Mouse (Mus musculus) liver, embryonic 12.5 days (tissue): ENCODE measurements around the gene Ncbp1. TPM values are rescaled to one million over a fixed set of nuclear protein-coding genes. Genes with fewer than 3 reads are reported as not detected.
A peak's percentile ranks its signal among the peaks of the same experiment; 100 is the strongest.

Experiments used
- ATAC-seq: fragments of 200-750 bp; cut with Nextera tagmentation; 2 replicates; pipeline ENCODE4 v1.8.0; 2017; ENCODE audit warnings: moderate number of reproducible peaks, mild to moderate bottlenecking, moderate library complexity
- H3K27ac ChIP-seq: fragments of 300-500 bp; sonication (generic); 2 replicates; pipeline ENCODE4 v1.5.1; 2016; ENCODE audit warnings: mild to moderate bottlenecking
- H3K27me3 ChIP-seq: fragments of 300-500 bp; sonication (generic); replicated peaks from 2 replicates; pipeline ENCODE4 v1.6.1; 2016; ENCODE audit warnings: mild to moderate bottlenecking, moderate library complexity
- H3K36me3 ChIP-seq: fragments of 300-500 bp; sonication (generic); 2 replicates; pipeline ENCODE4 v1.6.1; 2016; ENCODE audit warnings: mild to moderate bottlenecking, moderate library complexity
- H3K4me1 ChIP-seq: fragments of 300-500 bp; sonication (generic); 2 replicates; pipeline ENCODE4 v1.6.1; 2016
- H3K4me2 ChIP-seq: fragments of 300-500 bp; sonication (generic); 2 replicates; pipeline ENCODE4 v1.6.1; 2016; ENCODE audit warnings: mild to moderate bottlenecking, moderate library complexity
- H3K4me3 ChIP-seq: fragments of 300-500 bp; sonication (generic); 2 replicates; pipeline ENCODE4 v1.5.1; 2016; ENCODE audit warnings: mild to moderate bottlenecking, moderate library complexity
- H3K9ac ChIP-seq: fragments of 300-500 bp; sonication (generic); 2 replicates; pipeline ENCODE4 v1.6.1; 2016; ENCODE audit warnings: mild to moderate bottlenecking, moderate library complexity
- H3K9me3 ChIP-seq: fragments of 300-500 bp; sonication (generic); replicated peaks from 2 replicates; pipeline ENCODE4 v1.6.1; 2016; ENCODE audit warnings: mild to moderate bottlenecking, moderate library complexity
- WGBS: fragments of 180-500 bp; shearing (Covaris S2); methylation state at CpG from one replicate; pipeline ENCODE4 v1.1.7; 2016; ENCODE audit not compliant: insufficient replicate concordance; 5-methylcytosine and 5-hydroxymethylcytosine counted together
- polyA plus RNA-seq: library from polyadenylated mRNA; unstranded; fragments of >200 nt; fragmentation: Nextera tagmentation; extraction: Ambion mirVana; gene quantifications from 2 replicates; pipeline ENCODE4 v1.2.1, GENCODE M21; 2016

Ncbp1 gene
- polyA plus RNA-seq, 1 experiment from 2014 or later: 68.0 TPM

- Histone ChIP-seq H3K36me3 (peaks cover 27% of the 10 kb centered on the region), H3K9me3 (no peaks in the 10 kb centered on the region), H3K4me2 (peak overlapping the region; percentile 79), H3K4me1 (peaks cover 32% of the 10 kb centered on the region), H3K9ac (peak overlapping the region; percentile 93), H3K27ac (peak overlapping the region; percentile 95), H3K27me3 (no peaks in the 10 kb centered on the region), H3K4me3 (peak overlapping the region; percentile 91)
- WGBS: 7% methylated on average over 17 of the region's 17 CpGs
- peak; percentile 70 for ATAC-seq
Measured at GRCm38 (mm10) chr4:46137629-46138286, 655 bp upstream of the Ncbp1 start.

GRCm38 (mm10) chr4:46144323-46144722 is 5.9 kb downstream of the Ncbp1 start:
- ATAC-seq: no peak
- 65% methylated on average over 3 of the region's 3 CpGs for WGBS

GRCm38 (mm10) chr4:46146881-46147280 is 8.5 kb downstream of the Ncbp1 start:
- peaks cover 74% of the 10 kb centered on the region for H3K36me3 ChIP-seq
- H3K9me3 ChIP-seq: no peaks in the 10 kb centered on the region
- no peaks in the 10 kb centered on the region for H3K27me3 ChIP-seq
- no peak overlapping the region for H3K27ac ChIP-seq
- ATAC-seq: no peak
- H3K9ac ChIP-seq: no peak overlapping the region
- no peak overlapping the region for H3K4me2 ChIP-seq
- H3K4me1 ChIP-seq: peaks cover 14% of the 10 kb centered on the region
- 81% methylated on average over 1 of the region's 1 CpGs for WGBS
- H3K4me3 ChIP-seq: no peak overlapping the region

More at GRCm38 (mm10) chr4:46144323-46144722, 5.9 kb downstream of the Ncbp1 start:
- Histone ChIP-seq H3K4me3 (no peak overlapping the region), H3K27me3 (no peaks in the 10 kb centered on the region), H3K4me1 (peaks cover 27% of the 10 kb centered on the region), H3K9me3 (no peaks in the 10 kb centered on the region), H3K36me3 (peaks cover 49% of the 10 kb centered on the region), H3K9ac (no peak overlapping the region), H3K4me2 (no peak overlapping the region), H3K27ac (no peak overlapping the region)

- Histone ChIP-seq H3K36me3 (peaks cover 97% of the 10 kb centered on the region), H3K4me2 (no peak overlapping the region), H3K4me3 (no peak overlapping the region), H3K27me3 (no peaks in the 10 kb centered on the region), H3K4me1 (peaks cover 5% of the 10 kb centered on the region), H3K9me3 (no peaks in the 10 kb centered on the region), H3K9ac (no peak overlapping the region), H3K27ac (no peak overlapping the region)
- ATAC-seq: no peak
- WGBS: 87% methylated on average over 12 of the region's 12 CpGs
Measured at GRCm38 (mm10) chr4:46151903-46152544, 13.6 kb downstream of the Ncbp1 start.

GRCm38 (mm10) chr4:46164027-46164426 is 25.6 kb downstream of the Ncbp1 start:
- no peaks in the 10 kb centered on the region for H3K9me3 ChIP-seq
- whole genome bisulfite sequencing: 64% methylated on average over 2 of the region's 2 CpGs
- no peak overlapping the region for H3K4me2 ChIP-seq
- H3K27me3 ChIP-seq: no peaks in the 10 kb centered on the region
- H3K9ac ChIP-seq: no peak overlapping the region
- H3K36me3 ChIP-seq: peaks cover 99% of the 10 kb centered on the region
- no peak overlapping the region for H3K27ac ChIP-seq
- no peak for ATAC-seq
- no peak overlapping the region for H3K4me3 ChIP-seq
- no peaks in the 10 kb centered on the region for H3K4me1 ChIP-seq

GRCm38 (mm10) chr4:46165831-46166230 is 27.4 kb downstream of the Ncbp1 start:
- Histone ChIP-seq H3K27me3 (no peaks in the 10 kb centered on the region), H3K4me2 (no peak overlapping the region), H3K9ac (no peak overlapping the region), H3K4me3 (no peak overlapping the region), H3K36me3 (peaks cover 100% of the 10 kb centered on the region), H3K9me3 (no peaks in the 10 kb centered on the region), H3K4me1 (no peaks in the 10 kb centered on the region), H3K27ac (no peak overlapping the region)
- ATAC-seq: no peak
- WGBS: 84% methylated on average over 5 of the region's 5 CpGs

- ATAC-seq: no peak
- Histone ChIP-seq H3K36me3 (peaks cover 96% of the 10 kb centered on the region), H3K4me2 (no peak overlapping the region), H3K4me3 (no peak overlapping the region), H3K27me3 (no peaks in the 10 kb centered on the region), H3K9ac (no peak overlapping the region), H3K27ac (no peak overlapping the region), H3K4me1 (no peaks in the 10 kb centered on the region), H3K9me3 (no peaks in the 10 kb centered on the region)
- 72% methylated on average over 7 of the region's 7 CpGs for WGBS
Measured at GRCm38 (mm10) chr4:46171761-46172160, 33.3 kb downstream of the Ncbp1 start.

- Histone ChIP-seq H3K27ac (no peak overlapping the region), H3K4me1 (no peaks in the 10 kb centered on the region), H3K9me3 (no peaks in the 10 kb centered on the region), H3K4me2 (no peak overlapping the region), H3K9ac (no peak overlapping the region), H3K27me3 (no peaks in the 10 kb centered on the region), H3K36me3 (peaks cover 89% of the 10 kb centered on the region), H3K4me3 (no peak overlapping the region)
- ATAC-seq: no peak
- WGBS: 74% methylated on average over 4 of the region's 4 CpGs
Measured at GRCm38 (mm10) chr4:46176313-46176712, 37.9 kb downstream of the Ncbp1 start.

- Histone ChIP-seq H3K9ac (no peak overlapping the region), H3K9me3 (no peaks in the 10 kb centered on the region), H3K4me3 (no peak overlapping the region), H3K27ac (no peak overlapping the region), H3K27me3 (no peaks in the 10 kb centered on the region), H3K4me1 (no peaks in the 10 kb centered on the region), H3K4me2 (no peak overlapping the region), H3K36me3 (peaks cover 89% of the 10 kb centered on the region)
- ATAC-seq: no peak
- WGBS: 82% methylated on average over 5 of the region's 5 CpGs
Measured at GRCm38 (mm10) chr4:46177018-46177417, 38.6 kb downstream of the Ncbp1 start.

GRCm38 (mm10) chr4:46177496-46177895 is 39.1 kb downstream of the Ncbp1 start:
- peaks cover 89% of the 10 kb centered on the region for H3K36me3 ChIP-seq
- H3K4me2 ChIP-seq: no peak overlapping the region
- no peak overlapping the region for H3K27ac ChIP-seq
- H3K9me3 ChIP-seq: no peaks in the 10 kb centered on the region
- H3K9ac ChIP-seq: no peak overlapping the region
- H3K4me1 ChIP-seq: no peaks in the 10 kb centered on the region
- no peak for ATAC-seq
- WGBS: 83% methylated on average over 7 of the region's 7 CpGs
- no peak overlapping the region for H3K4me3 ChIP-seq
- H3K27me3 ChIP-seq: no peaks in the 10 kb centered on the region

- no peaks in the 10 kb centered on the region for H3K4me1 ChIP-seq
- WGBS: 73% methylated on average over 6 of the region's 6 CpGs
- no peak overlapping the region for H3K27ac ChIP-seq
- H3K9me3 ChIP-seq: no peaks in the 10 kb centered on the region
- H3K9ac ChIP-seq: no peak overlapping the region
- H3K27me3 ChIP-seq: no peaks in the 10 kb centered on the region
- H3K4me2 ChIP-seq: no peak overlapping the region
- H3K36me3 ChIP-seq: peaks cover 90% of the 10 kb centered on the region
- no peak overlapping the region for H3K4me3 ChIP-seq
- ATAC-seq: no peak
Measured at GRCm38 (mm10) chr4:46181168-46181567, 42.8 kb downstream of the Ncbp1 start.

GRCm38 (mm10) chr4:46182181-46182580 is 43.8 kb downstream of the Ncbp1 start:
- Histone ChIP-seq H3K27ac (no peak overlapping the region), H3K4me2 (no peak overlapping the region), H3K4me3 (no peak overlapping the region), H3K27me3 (no peaks in the 10 kb centered on the region), H3K4me1 (no peaks in the 10 kb centered on the region), H3K9ac (no peak overlapping the region), H3K36me3 (peaks cover 82% of the 10 kb centered on the region), H3K9me3 (no peaks in the 10 kb centered on the region)
- no peak for ATAC-seq
- 82% methylated on average over 7 of the region's 7 CpGs for WGBS
